Mouse (Mus musculus): Measurements from ENCODE around the gene Spc25.
A peak's percentile ranks its signal among the peaks of the same experiment; 100 is the strongest.

Spc25 gene

GRCm38 (mm10) chr2:69210773-69211172 lies 4.8 kb upstream of the Spc25 start, which contains the start of gene G6pc2:
Gene G6pc2 (plus strand): TSS chr2:69211073.
- H3K36me3 ChIP-seq (ENCODE audit: control insufficient read depth, insufficient read depth, low read length, poor library complexity, severe bottlenecking) = no peaks in the 10 kb centered on the region; the same call in 1 of the 2 replicates
- no peaks in the 10 kb centered on the region for H3K27me3 ChIP-seq (ENCODE audit: control insufficient read depth, insufficient read depth, low read length, poor library complexity, severe bottlenecking)
- no peak for DNase-seq (ENCODE audit: low read depth, low spot score)

GRCm38 (mm10) chr2:69209684-69210083 lies 3.7 kb upstream of the Spc25 start:
- DNase-seq (ENCODE audit: low read depth, low spot score) = no peak
- no peaks in the 10 kb centered on the region for H3K27me3 ChIP-seq (ENCODE audit: control insufficient read depth, insufficient read depth, low read length, poor library complexity, severe bottlenecking)
- no peaks in the 10 kb centered on the region; the same call in 1 of the 2 replicates for H3K36me3 ChIP-seq (ENCODE audit: control insufficient read depth, insufficient read depth, low read length, poor library complexity, severe bottlenecking)

GRCm38 (mm10) chr2:69206523-69206922 lies 529 bp upstream of the Spc25 start:
- DNase-seq (ENCODE audit: low read depth, low spot score) = peak; percentile 3
- H3K27me3 ChIP-seq (ENCODE audit: control insufficient read depth, insufficient read depth, low read length, poor library complexity, severe bottlenecking) = no peaks in the 10 kb centered on the region

GRCm38 (mm10) chr2:69205185-69205584 lies 809 bp downstream of the Spc25 start:
- no peak for DNase-seq (ENCODE audit: low read depth, low spot score)
- Histone ChIP-seq H3K27me3 (ENCODE audit: control insufficient read depth, insufficient read depth, low read length, poor library complexity, severe bottlenecking) (no peaks in the 10 kb centered on the region), H3K36me3 (ENCODE audit: control insufficient read depth, insufficient read depth, low read length, poor library complexity, severe bottlenecking) (no peaks in the 10 kb centered on the region)

More at GRCm38 (mm10) chr2:69206523-69206922, 529 bp upstream of the Spc25 start:
- no peaks in the 10 kb centered on the region for H3K36me3 ChIP-seq (ENCODE audit: control insufficient read depth, insufficient read depth, low read length, poor library complexity, severe bottlenecking)

- no peaks in the 10 kb centered on the region for H3K36me3 ChIP-seq (ENCODE audit: control insufficient read depth, insufficient read depth, low read length, poor library complexity, severe bottlenecking)
- DNase-seq (ENCODE audit: low read depth, low spot score) = no peak
- no peaks in the 10 kb centered on the region for H3K27me3 ChIP-seq (ENCODE audit: control insufficient read depth, insufficient read depth, low read length, poor library complexity, severe bottlenecking)
These were observed 12.4 kb downstream of the Spc25 start for GRCm38 (mm10) chr2:69193555-69193954.

GRCm38 (mm10) chr2:69191059-69191458 lies 14.9 kb downstream of the Spc25 start:
- Histone ChIP-seq H3K36me3 (ENCODE audit: control insufficient read depth, insufficient read depth, low read length, poor library complexity, severe bottlenecking) (no peaks in the 10 kb centered on the region), H3K27me3 (ENCODE audit: control insufficient read depth, insufficient read depth, low read length, poor library complexity, severe bottlenecking) (no peaks in the 10 kb centered on the region)
- DNase-seq (ENCODE audit: low read depth, low spot score) = no peak

- Histone ChIP-seq H3K27me3 (ENCODE audit: control insufficient read depth, insufficient read depth, low read length, poor library complexity, severe bottlenecking) (no peaks in the 10 kb centered on the region), H3K36me3 (ENCODE audit: control insufficient read depth, insufficient read depth, low read length, poor library complexity, severe bottlenecking) (no peaks in the 10 kb centered on the region)
- DNase-seq (ENCODE audit: low read depth, low spot score) = no peak
These were observed 16.8 kb downstream of the Spc25 start for GRCm38 (mm10) chr2:69189222-69189621.

- no peak for DNase-seq (ENCODE audit: low read depth, low spot score)
- no peaks in the 10 kb centered on the region for H3K36me3 ChIP-seq (ENCODE audit: control insufficient read depth, insufficient read depth, low read length, poor library complexity, severe bottlenecking)
- H3K27me3 ChIP-seq (ENCODE audit: control insufficient read depth, insufficient read depth, low read length, poor library complexity, severe bottlenecking) = no peaks in the 10 kb centered on the region
These were observed 17.3 kb downstream of the Spc25 start for GRCm38 (mm10) chr2:69188732-69189131.

GRCm38 (mm10) chr2:69187990-69188389 lies 18.0 kb downstream of the Spc25 start:
- DNase-seq (ENCODE audit: low read depth, low spot score) = no peak
- Histone ChIP-seq H3K27me3 (ENCODE audit: control insufficient read depth, insufficient read depth, low read length, poor library complexity, severe bottlenecking) (no peaks in the 10 kb centered on the region), H3K36me3 (ENCODE audit: control insufficient read depth, insufficient read depth, low read length, poor library complexity, severe bottlenecking) (no peaks in the 10 kb centered on the region)

GRCm38 (mm10) chr2:69179721-69180120 lies 26.3 kb downstream of the Spc25 start:
- Histone ChIP-seq H3K27me3 (ENCODE audit: control insufficient read depth, insufficient read depth, low read length, poor library complexity, severe bottlenecking) (no peaks in the 10 kb centered on the region; the same call in 1 of the 2 replicates), H3K36me3 (ENCODE audit: control insufficient read depth, insufficient read depth, low read length, poor library complexity, severe bottlenecking) (no peaks in the 10 kb centered on the region)
- no peak for DNase-seq (ENCODE audit: low read depth, low spot score)

- no peaks in the 10 kb centered on the region for H3K27me3 ChIP-seq (ENCODE audit: control insufficient read depth, insufficient read depth, low read length, poor library complexity, severe bottlenecking)
- H3K36me3 ChIP-seq (ENCODE audit: control insufficient read depth, insufficient read depth, low read length, poor library complexity, severe bottlenecking) = no peaks in the 10 kb centered on the region
- DNase-seq (ENCODE audit: low read depth, low spot score) = no peak
These were observed 30.7 kb downstream of the Spc25 start for GRCm38 (mm10) chr2:69175296-69175695.

- DNase-seq (ENCODE audit: low read depth, low spot score) = no peak
- H3K36me3 ChIP-seq (ENCODE audit: control insufficient read depth, insufficient read depth, low read length, poor library complexity, severe bottlenecking) = no peaks in the 10 kb centered on the region
- H3K27me3 ChIP-seq (ENCODE audit: control insufficient read depth, insufficient read depth, low read length, poor library complexity, severe bottlenecking) = no peaks in the 10 kb centered on the region
These were observed 35.5 kb downstream of the Spc25 start for GRCm38 (mm10) chr2:69170395-69171077.

- Histone ChIP-seq H3K27me3 (ENCODE audit: control insufficient read depth, insufficient read depth, low read length, poor library complexity, severe bottlenecking) (no peaks in the 10 kb centered on the region), H3K36me3 (ENCODE audit: control insufficient read depth, insufficient read depth, low read length, poor library complexity, severe bottlenecking) (no peaks in the 10 kb centered on the region)
- no peak for DNase-seq (ENCODE audit: low read depth, low spot score)
These were observed 47.1 kb downstream of the Spc25 start for GRCm38 (mm10) chr2:69158907-69159306.

- no peaks in the 10 kb centered on the region for H3K36me3 ChIP-seq (ENCODE audit: control insufficient read depth, insufficient read depth, low read length, poor library complexity, severe bottlenecking)
- no peaks in the 10 kb centered on the region for H3K27me3 ChIP-seq (ENCODE audit: control insufficient read depth, insufficient read depth, low read length, poor library complexity, severe bottlenecking)
- no peak for DNase-seq (ENCODE audit: low read depth, low spot score)
These were observed 49.7 kb downstream of the Spc25 start for GRCm38 (mm10) chr2:69156283-69156682.

- H3K36me3 ChIP-seq (ENCODE audit: control insufficient read depth, insufficient read depth, low read length, poor library complexity, severe bottlenecking) = no peaks in the 10 kb centered on the region
- no peak for DNase-seq (ENCODE audit: low read depth, low spot score)
- H3K27me3 ChIP-seq (ENCODE audit: control insufficient read depth, insufficient read depth, low read length, poor library complexity, severe bottlenecking) = no peaks in the 10 kb centered on the region
These were observed 50.1 kb downstream of the Spc25 start for GRCm38 (mm10) chr2:69155861-69156260.

- Histone ChIP-seq H3K27me3 (ENCODE audit: control insufficient read depth, insufficient read depth, low read length, poor library complexity, severe bottlenecking) (no peaks in the 10 kb centered on the region), H3K36me3 (ENCODE audit: control insufficient read depth, insufficient read depth, low read length, poor library complexity, severe bottlenecking) (no peaks in the 10 kb centered on the region)
- DNase-seq (ENCODE audit: low read depth, low spot score) = no peak
These were observed 55.2 kb downstream of the Spc25 start for GRCm38 (mm10) chr2:69150841-69151240.
